ENCODE assay signal across 23 mouse cellular contexts in the genomic region with DNA sequence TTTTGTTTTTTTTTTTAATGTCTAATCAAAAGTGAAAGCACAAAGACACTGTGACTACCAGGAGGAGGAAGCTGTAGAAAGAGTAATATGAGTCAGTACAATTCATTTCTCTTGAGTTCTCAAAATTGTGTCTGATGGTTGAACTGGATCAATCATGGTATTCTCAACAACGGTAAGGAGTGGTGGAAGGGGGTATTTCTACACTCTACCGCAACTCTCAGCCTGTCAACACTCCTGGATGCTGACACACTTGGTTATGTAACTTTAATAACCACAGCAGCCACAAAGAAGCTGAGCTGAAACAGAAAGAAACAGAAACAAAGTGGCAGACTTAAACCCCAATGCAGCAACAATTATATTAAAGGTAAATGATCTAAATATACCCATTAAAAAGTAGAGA. TPM values are rescaled to one million over a fixed set of nuclear protein-coding genes. Genes with fewer than 3 reads are reported as not detected.
DNase-seq lines count a peak whose midpoint lies in the region; ATAC-seq lines count a peak whose summit lies in the region.
"Had no signal": no experiment of that assay in that cellular context is flagged by ENCODE, and none has a peak within 500 bp of the region (broad histone marks: within the 10 kb centered on the region; RNA-seq: fewer than 3 reads in every experiment).

No protein-coding gene starts in this region.

- H3K4me3 ChIP-seq in midbrain, embryonic 11.5 days (ENCODE audit: low read depth, low read length), result no peak overlapping the region
- H3K4me3 ChIP-seq: forebrain, embryonic 13.5 days; hindbrain, embryonic 12.5 days; limb, embryonic 10.5 days; midbrain, embryonic 15.5 days; myocyte; neural tube, embryonic 13.5 days had no signal

- H3K9ac ChIP-seq in midbrain, embryonic 11.5 days (ENCODE audit: low read length), result no peak overlapping the region
- H3K9ac ChIP-seq: forebrain, embryonic 13.5 days; hindbrain, embryonic 12.5 days; midbrain, embryonic 15.5 days; neural tube, embryonic 13.5 days had no signal

- no peak overlapping the region for H3K4me2 ChIP-seq in midbrain, embryonic 11.5 days
- H3K4me2 ChIP-seq: forebrain, embryonic 13.5 days; heart, embryonic 11.5 days; hindbrain, embryonic 12.5 days; midbrain, embryonic 15.5 days; neural tube, embryonic 13.5 days had no signal

- peak; percentile 80 to 85 for ATAC-seq in hematopoietic stem cell, adult 5-6 weeks (replicated peaks in 1 of 2; ENCODE audit: insufficient read depth in 1 of 2, low FRiP score in 2 of 2, low TSS enrichment in 1 of 2, low read depth in 1 of 2, poor library complexity in 2 of 2, severe bottlenecking in 2 of 2)
- peak; percentile 89 for ATAC-seq in megakaryocyte progenitor cell, adult 5-6 weeks (replicated peaks; ENCODE audit: poor library complexity)
- no peak for ATAC-seq in midbrain, embryonic 11.5 days (ENCODE audit: low FRiP score)
- ATAC-seq: forebrain, embryonic 13.5 days; lung, postnatal 0 days; midbrain, embryonic 15.5 days had no signal

- no peaks in the 10 kb centered on the region for H3K27me3 ChIP-seq in midbrain, embryonic 11.5 days (ENCODE audit: control insufficient read depth, insufficient read depth, low read length)

- no peak overlapping the region for H3K27ac ChIP-seq in midbrain, embryonic 11.5 days (ENCODE audit: low read depth, low read length)
- H3K27ac ChIP-seq: forebrain, embryonic 13.5 days; hindbrain, embryonic 12.5 days; limb, embryonic 10.5 days; midbrain, embryonic 15.5 days; neural tube, embryonic 13.5 days had no signal

- 87% methylated on average over 2 of the region's 2 CpGs for WGBS in midbrain, embryonic 11.5 days

- peak; percentile 86 for DNase-seq in 416B (ENCODE audit: low read depth)
- DNase-seq in NIH3T3 (ENCODE audit: low read depth), result peak; percentile 58
- DNase-seq in layer of hippocampus, postnatal 36 days, result no peak
- DNase-seq in cerebellum, adult 11 months, result no peak
- no peak for DNase-seq in midbrain, embryonic 11.5 days (ENCODE audit: low spot score, missing footprints)
- DNase-seq in kidney, postnatal 14 days, result no peak
- DNase-seq: cerebellum, adult 2 months; cerebellum, postnatal 25 days; embryo, embryonic 11 days; gastrocnemius, postnatal 10 days; heart, adult 11 months; kidney, adult 18-20 months; right cerebral cortex, adult 18-20 months had no signal

- no peaks in the 10 kb centered on the region for H3K36me3 ChIP-seq in midbrain, embryonic 11.5 days (ENCODE audit: control insufficient read depth, insufficient read depth, low read length)
- H3K36me3 ChIP-seq: hindbrain, embryonic 12.5 days; limb, embryonic 10.5 days; midbrain, embryonic 15.5 days; neural tube, embryonic 13.5 days had no signal

- no peaks in the 10 kb centered on the region for H3K9me3 ChIP-seq in midbrain, embryonic 11.5 days (ENCODE audit: control insufficient read depth, low read length)
- H3K9me3 ChIP-seq: forebrain, embryonic 13.5 days; hindbrain, embryonic 12.5 days; limb, embryonic 10.5 days; midbrain, embryonic 15.5 days; neural tube, embryonic 13.5 days had no signal

- H3K4me1 ChIP-seq in midbrain, embryonic 11.5 days (ENCODE audit: control insufficient read depth, insufficient read depth, low read length), result no peaks in the 10 kb centered on the region
- H3K4me1 ChIP-seq: forebrain, embryonic 13.5 days; hindbrain, embryonic 12.5 days; limb, embryonic 10.5 days; midbrain, embryonic 15.5 days; neural tube, embryonic 13.5 days had no signal

RNA-seq across cellular contexts. Expression of a gene that starts 7.6 kb away (rescaled TPM):
- 2.6 and 10.0 TPM in 2 replicates for total RNA-seq in hematopoietic stem cell, adult 5-6 weeks (2017)
- 2.7 and 5.1 TPM in 2 replicates for total RNA-seq in megakaryocyte progenitor cell, adult 5-6 weeks (2015)
- 1.4 and 2.9 TPM in 2 replicates for total RNA-seq in megakaryocyte progenitor cell, adult 5-6 weeks (2017)
- total RNA-seq in layer of hippocampus, postnatal 36 days (2021), result 10 to 100 TPM; 30.3 to 40.0 TPM
- 0.75 and 1.5 TPM in 2 replicates for polyA plus RNA-seq in midbrain, embryonic 11.5 days (2014; fragmentation: Nextera tagmentation; extraction: Ambion mirVana)
- polyA plus RNA-seq: myocyte had no signal

RNA-seq across cellular contexts. Expression of a gene that starts 15.6 kb away (rescaled TPM):
- total RNA-seq in hematopoietic stem cell, adult 5-6 weeks (2017), result 11.7 and 19.3 TPM in 2 replicates
- 6.0 and 6.4 TPM in 2 replicates for total RNA-seq in megakaryocyte progenitor cell, adult 5-6 weeks (2015)
- 5.9 and 11.2 TPM in 2 replicates for total RNA-seq in megakaryocyte progenitor cell, adult 5-6 weeks (2017)
- 10 to 100 TPM; 34.6 to 37.4 TPM for total RNA-seq in layer of hippocampus, postnatal 36 days (2021)
- polyA plus RNA-seq in midbrain, embryonic 11.5 days (2014; fragmentation: Nextera tagmentation; extraction: Ambion mirVana), result 32.3 and 36.5 TPM in 2 replicates

RNA-seq across cellular contexts. Expression of a gene that starts 47.2 kb away (rescaled TPM):
- 42.1 and 65.3 TPM in 2 replicates for total RNA-seq in hematopoietic stem cell, adult 5-6 weeks (2017)
- total RNA-seq in megakaryocyte progenitor cell, adult 5-6 weeks (2015), result 13.7 and 15.5 TPM in 2 replicates
- total RNA-seq in megakaryocyte progenitor cell, adult 5-6 weeks (2017), result 36.1 and 44.2 TPM in 2 replicates
- 100 to 1,000 TPM; 201 to 209 TPM for total RNA-seq in layer of hippocampus, postnatal 36 days (2021)
- 96.9 and 103 TPM in 2 replicates for polyA plus RNA-seq in midbrain, embryonic 11.5 days (2014; fragmentation: Nextera tagmentation; extraction: Ambion mirVana)

Comparison
In these comparisons a context has a peak if more than half of its experiments do, and no peak if none do; other contexts are left out.
1. DNase-seq: peak in 416B (single experiment) and NIH3T3 (single experiment); none in layer of hippocampus, postnatal 36 days (0 of 2), cerebellum, adult 11 months (single experiment), midbrain, embryonic 11.5 days (single experiment) and kidney, postnatal 14 days (single experiment).